Mouse (Mus musculus): Measurements from ENCODE around the gene Thsd4. TPM values are rescaled to one million over a fixed set of nuclear protein-coding genes. Genes with fewer than 3 reads are reported as not detected.

Thsd4 gene
- total RNA-seq, 2 experiments from 2014 or later, result not detected

DNA sequence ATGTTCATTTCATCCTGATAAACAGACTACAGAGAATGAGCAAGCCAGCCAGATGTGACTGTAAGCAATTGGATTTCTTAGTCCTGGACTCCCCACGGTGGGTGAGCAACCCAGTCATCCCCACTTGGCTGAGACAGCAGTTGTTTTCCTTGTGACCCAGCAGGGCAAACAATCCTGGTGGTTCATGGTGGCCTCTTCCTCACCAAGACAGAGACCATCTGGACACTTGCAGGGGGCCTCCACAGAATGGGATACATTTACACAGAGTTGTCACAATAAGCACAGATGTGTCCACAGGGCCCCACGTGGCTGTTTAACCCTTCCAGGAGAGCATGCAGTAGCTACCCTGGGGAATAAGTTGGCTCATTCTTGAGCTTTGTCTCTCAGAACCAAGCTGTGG lies 123.8 kb downstream of the Thsd4 start:
- no peak for ATAC-seq (replicated peaks; ENCODE audit: low FRiP score, poor library complexity, severe bottlenecking)

DNA sequence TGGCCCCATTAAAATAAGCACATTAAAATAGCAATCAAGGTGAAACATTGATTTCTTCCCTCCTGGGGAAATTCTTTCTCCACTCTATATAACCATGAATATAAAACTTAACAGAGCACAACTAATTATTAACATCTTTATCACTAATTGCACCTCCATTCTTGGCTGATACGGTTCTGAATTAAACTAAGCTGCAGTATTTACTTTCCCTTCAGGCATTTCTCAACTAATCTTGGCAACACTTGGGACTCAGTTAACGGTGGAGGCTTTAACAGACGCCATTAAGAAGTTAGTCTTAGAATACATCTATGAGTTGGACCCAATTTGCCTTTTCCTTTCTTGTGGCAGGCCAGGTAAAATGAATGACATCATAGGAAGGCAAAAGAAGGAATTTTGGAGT lies 125.8 kb downstream of the Thsd4 start:
- ATAC-seq (replicated peaks; ENCODE audit: low FRiP score, poor library complexity, severe bottlenecking), result no peak

DNA sequence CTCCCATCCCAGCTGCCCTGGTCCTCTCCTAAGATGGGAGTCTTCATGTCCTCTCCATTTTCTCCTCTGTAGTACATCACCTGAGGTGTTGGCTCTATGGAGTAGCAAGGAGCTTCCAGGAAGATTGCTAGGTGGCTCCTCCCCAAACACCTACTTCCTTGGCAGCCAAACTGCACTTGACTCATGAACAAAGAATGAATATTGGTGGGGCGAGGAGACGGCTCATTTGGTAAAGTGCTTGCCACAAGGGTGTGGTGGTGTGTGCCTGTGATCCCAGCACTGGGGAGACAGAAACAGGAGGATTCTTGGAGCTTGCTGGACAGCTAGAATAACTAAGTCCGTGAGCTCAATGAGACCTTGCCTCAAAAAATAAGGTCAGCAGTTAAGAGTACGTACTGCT lies 128.9 kb downstream of the Thsd4 start:
- ATAC-seq (replicated peaks; ENCODE audit: low FRiP score, poor library complexity, severe bottlenecking), result no peak

DNA sequence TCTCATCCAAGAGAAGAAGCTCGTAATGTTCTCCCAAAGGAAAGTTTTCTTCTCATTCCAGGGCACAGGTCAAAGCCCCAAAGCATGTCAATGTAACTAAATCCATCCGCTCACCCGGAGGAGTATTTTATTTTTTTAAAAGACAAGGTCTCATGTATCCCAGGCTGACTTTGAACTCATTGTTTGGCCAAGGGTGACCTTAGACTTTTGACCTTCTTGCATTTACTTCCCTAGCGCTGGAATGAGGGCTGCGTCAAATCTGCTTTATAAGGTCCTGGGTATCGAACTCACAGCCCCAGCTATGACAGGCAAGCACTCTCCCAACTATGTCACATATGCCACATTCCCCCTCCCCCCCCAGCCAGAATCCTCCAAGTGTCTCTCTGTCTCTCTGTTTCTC lies 137.1 kb downstream of the Thsd4 start:
- no peak for ATAC-seq (replicated peaks; ENCODE audit: low FRiP score, poor library complexity, severe bottlenecking)

DNA sequence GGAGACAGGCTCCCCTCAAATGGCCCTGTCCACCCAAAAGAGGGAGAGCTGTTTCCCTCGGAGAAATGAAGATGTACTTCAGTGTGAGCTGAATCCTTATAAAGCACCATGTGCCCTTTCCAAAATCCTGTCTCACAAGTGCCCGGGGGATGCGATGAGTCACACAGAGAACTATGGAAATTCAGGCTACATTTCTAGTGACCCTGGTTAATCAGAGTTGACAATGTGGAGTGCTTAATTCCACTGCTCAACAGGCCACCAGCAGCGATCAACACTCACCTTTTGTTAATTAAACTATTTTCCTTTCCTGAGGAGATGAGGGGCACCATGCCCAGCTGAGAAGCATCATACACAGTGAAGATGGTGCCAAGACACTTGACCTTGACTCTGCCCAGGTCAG lies 138.9 kb downstream of the Thsd4 start:
- ATAC-seq (replicated peaks; ENCODE audit: low FRiP score, poor library complexity, severe bottlenecking), result no peak

DNA sequence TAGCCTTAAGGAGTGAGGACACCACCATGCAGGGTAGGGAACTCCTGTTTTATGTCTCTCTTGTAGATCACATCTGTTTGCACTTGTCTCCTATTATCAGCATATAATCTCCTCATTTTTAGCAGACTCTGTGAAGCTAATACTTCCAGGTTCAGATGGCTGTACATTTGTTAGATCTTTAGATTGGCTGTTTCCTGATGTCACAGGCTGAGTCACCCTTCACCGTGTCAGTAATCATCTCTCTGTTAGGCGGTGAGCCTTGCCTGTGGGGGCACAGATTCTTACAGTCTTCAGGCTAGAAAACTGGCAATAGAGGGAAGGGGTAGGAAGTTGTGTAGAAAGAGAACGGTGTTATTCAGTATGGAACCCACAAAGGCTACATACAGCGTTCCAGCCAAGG lies 139.3 kb downstream of the Thsd4 start:
- ATAC-seq (replicated peaks; ENCODE audit: low FRiP score, poor library complexity, severe bottlenecking), result no peak

DNA sequence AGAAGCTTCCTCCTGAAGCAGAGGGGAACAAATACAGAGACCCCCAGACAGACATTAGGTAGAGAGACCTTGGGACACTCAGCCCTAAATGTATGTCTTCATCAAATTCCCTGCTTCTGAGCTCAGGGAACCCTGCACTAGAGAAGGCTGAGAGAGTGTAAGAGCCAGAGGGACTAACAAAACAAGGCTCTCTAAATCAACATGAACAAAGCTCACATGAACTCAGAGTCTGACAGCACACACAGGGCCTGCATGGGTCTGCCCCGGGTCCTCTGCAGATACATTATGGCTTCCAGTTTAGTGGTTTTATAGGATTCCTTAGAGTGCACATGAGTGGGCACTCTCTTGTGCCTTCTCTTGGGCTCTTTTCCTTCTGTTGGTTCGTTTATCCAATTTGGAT lies 140.8 kb downstream of the Thsd4 start:
- ATAC-seq (replicated peaks; ENCODE audit: low FRiP score, poor library complexity, severe bottlenecking), result no peak

DNA sequence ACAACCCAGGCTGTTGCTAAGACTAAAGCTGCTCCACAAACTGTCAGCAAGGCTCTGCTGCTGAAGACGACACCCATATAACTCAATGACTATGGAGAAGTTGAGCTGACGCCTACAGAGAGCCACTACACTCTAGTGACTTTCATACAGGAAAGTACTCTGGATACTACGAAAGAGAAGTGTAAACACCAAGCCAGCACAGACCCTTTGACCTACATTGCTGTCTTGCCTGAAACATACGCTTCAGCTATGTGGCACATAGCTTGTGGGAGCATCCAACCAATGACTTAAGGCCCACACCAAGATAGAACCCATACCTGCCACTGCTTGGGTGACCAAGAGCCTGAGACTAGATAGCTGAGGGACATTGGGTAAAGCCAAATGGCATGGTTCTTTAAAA lies 141.3 kb downstream of the Thsd4 start:
- ATAC-seq (replicated peaks; ENCODE audit: low FRiP score, poor library complexity, severe bottlenecking), result no peak

DNA sequence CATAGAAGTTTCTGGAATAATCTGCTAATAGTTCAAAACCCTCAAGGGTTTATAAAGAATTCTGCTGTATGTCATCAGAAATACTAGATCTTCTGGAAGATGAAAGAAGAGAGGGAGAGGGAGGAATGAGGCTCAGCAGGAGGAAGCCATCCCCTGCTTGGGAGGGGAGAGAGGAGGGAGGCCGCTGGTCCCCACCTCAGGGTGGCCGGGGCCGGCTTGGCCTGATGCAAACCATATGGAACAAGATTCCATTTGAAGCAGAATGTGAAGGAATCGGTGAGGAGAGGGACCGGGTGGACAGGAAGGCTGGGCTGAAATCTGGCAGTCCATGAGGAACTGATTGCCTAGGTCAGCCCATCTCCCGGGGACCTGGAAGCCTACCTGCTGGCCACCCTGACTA lies 143.6 kb downstream of the Thsd4 start:
- no peak for ATAC-seq (replicated peaks; ENCODE audit: low FRiP score, poor library complexity, severe bottlenecking)

DNA sequence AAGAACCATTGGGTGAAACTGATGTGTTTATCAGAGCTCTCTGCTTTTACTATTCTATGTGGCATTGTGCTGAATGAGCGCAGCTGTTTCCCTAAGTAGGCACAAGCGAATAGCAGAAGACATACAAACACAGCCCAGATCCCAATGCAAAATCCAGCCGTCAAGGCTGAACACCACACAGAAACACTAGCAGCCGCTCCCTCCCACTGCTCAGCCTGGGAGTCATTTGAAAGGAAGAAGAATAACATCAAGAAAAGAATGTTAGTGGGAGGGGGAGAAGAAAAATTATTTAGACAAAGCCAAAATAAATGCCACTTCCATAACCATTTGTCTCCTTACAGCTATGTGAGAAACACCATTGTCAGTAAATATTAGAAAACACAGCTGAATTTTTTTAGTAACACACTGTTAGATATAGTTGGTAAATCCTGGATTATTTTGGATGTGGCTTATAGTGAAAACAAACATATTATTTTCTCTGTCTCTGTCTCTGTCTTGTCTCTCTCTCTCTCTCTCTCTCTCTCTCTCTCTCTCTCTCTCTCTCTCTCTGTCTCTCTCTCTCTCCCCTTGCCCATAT lies 148.6 kb downstream of the Thsd4 start:
- no peak for ATAC-seq (replicated peaks; ENCODE audit: low FRiP score, poor library complexity, severe bottlenecking)

DNA sequence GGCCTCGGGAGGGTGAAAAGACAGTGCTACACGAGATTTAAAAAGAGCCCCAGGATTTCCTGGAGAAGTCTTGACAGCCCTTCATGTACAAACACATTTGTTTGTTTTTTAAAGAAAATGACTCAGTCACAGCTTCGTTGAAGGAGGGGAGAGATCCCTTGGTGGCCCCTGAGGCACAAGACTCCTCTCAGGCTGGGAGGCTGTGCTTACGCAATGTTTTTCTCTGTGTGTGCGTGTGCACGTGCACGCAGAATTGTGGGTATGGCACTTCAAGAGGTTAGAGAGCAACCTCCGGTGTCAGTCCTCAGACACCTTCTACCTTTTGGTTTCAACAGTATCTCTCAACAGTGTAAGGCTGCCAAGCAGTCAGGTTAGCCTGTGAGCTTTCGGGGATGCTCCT lies 153.3 kb downstream of the Thsd4 start:
- ATAC-seq (replicated peaks; ENCODE audit: low FRiP score, poor library complexity, severe bottlenecking), result no peak

DNA sequence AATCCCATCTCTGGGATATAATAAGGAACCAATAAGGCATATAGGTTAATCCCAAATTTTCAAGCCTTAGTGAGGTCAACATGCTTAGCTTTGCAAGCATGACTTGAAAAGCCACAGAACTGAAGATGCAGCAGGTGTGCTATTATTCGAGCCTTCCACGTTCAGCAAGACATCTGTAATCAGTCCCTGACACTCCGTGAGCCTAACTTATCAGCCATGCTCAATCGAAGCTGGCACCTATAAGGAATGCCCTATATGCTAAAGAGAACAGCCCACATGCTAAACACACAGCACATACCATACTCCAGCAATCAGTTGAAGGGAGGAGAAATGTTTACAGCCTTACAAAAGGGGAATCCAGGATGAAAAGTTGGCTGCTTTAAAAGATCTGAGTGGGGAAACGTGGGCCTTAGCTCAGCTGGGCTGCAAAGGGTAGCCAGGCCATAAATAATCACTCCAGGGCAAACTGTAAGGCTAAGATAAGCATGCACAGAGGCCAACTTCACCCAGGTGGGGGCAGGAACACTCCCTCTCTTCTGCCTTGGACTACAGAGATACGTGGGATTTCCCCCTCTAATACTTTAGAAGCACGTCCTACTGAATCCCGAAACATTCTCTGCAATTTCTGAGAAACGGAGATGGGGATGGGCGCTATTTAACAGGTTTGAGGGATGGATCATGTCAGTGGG lies 154.1 kb downstream of the Thsd4 start:
- no peak; the same call in 1 of the 2 replicates for ATAC-seq (replicated peaks; ENCODE audit: low FRiP score, poor library complexity, severe bottlenecking)

DNA sequence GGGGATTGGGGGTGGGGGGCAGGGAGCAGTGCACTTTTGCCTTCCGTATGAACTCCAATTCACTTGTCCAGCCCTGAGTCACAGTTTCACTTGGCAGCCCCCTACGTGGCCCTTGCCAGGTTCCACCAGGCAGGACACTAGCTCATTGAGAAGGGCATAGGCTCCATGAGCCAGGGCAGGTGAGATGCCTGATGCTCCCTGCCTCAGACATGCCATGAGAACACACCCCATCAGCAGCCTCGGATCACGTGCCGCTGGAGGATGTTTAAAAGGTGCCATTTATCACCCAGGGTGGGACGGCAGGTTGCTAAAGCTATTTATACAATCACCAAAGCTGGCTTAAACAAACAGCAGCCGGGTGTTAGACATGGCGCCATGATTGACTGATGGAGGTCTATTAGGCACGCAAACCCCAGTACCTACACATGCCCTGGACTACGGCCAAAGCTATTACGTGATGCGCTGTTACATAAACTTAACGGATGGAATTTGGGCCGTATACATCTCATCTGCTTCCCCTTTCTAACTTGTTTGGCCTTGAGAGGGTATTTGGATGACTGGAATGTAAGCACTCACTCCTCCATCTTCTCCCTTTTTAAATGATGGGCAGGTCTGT lies 157.6 kb downstream of the Thsd4 start:
- ATAC-seq (replicated peaks; ENCODE audit: low FRiP score, poor library complexity, severe bottlenecking), result no peak

DNA sequence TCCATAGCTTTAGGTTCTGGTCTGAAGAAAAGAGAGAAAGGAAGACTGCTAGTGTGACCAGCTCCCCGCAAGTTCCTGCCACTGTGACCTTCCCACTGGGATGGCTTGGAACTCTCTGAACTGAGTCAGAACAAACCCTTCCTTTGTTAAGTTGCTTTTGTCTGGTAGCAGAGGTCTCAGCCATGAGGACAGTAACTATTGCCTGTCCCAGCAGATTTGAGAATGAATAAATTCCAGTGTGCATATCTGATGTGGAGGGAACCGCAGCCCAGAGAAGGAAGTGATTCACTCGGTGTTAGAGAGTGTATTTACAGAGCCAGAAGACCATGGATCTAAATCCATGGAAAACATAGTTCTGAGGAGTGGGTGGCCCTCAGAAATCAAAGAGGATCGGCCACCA lies 169.5 kb downstream of the Thsd4 start:
- ATAC-seq (replicated peaks; ENCODE audit: low FRiP score, poor library complexity, severe bottlenecking), result no peak

DNA sequence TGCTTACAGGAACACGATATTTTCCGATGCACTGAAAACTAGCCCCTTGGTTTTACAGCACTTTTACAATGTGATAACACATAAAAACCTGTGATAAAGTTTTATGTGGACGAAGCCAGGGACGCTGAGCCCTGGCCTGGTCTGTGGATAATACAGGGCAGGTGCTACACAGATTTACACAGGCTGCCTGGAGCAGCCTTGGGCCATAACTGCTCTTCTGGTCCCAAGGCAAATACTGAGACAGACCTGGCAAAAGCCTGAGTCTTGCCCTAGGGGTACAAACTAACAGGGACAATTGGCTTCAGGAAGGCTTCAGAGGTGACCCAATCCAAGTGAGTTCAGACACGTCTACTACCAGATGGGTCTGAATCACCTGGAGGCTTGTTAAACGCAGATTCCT lies 170.7 kb downstream of the Thsd4 start:
- no peak for ATAC-seq (replicated peaks; ENCODE audit: low FRiP score, poor library complexity, severe bottlenecking)

DNA sequence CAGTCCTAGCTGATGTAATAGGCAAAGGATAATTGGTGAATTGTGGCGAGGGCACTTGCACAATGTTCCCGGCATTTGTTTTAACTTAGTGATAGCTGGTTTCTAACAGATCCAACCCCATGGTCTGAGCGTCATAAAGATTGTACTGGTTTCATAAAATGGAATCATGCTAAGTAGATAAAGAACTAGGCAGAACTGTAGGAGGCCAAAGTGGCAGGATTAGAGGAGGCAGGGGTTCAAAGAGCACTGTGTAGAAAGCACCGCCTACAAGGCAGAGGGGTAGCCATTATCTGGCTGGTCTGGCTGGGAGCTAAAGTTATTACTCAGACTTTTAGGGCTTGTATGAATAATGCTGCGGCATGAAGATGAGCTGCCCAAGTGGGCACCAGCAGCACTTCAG lies 185.7 kb downstream of the Thsd4 start:
- ATAC-seq (replicated peaks; ENCODE audit: low FRiP score, poor library complexity, severe bottlenecking), result no peak

DNA sequence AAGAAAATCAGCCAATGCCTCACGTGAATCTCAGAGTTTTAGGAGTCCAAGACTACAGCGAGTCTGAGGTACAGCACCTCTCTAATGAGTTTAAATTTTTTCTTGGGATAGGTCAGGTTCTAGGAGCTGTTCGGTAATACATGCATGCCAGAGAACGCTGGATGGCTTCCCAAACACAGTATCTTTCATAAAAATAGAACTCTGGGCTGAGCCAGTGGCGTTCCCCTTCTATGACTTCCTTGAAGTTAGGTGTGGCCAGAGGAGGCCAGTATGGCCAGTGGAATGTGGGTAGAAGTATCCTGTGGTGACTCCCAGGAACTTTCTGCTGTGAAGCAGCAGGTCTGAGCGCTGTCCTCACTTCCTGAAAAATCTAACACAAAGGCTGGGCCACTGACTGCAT lies 186.4 kb downstream of the Thsd4 start:
- no peak for ATAC-seq (replicated peaks; ENCODE audit: low FRiP score, poor library complexity, severe bottlenecking)

DNA sequence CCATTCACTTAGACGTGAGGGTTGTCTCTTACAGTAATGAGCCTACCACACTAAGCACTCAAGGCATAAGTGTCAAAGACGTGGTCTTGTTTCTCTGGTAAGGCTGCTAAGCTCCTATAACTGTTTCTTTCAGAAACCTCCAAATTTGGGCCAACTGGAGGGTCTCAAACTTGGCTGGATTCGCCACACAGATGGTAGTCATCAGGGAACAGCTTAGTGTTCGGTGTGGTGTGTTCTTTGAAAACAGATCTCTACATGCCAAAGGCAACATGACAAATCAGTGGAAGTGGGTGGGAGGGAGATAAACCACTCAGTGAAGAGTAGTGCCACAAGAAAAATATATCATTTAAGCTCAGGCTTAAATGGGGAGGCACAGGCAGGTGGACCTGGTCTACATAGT lies 191.9 kb downstream of the Thsd4 start:
- no peak for ATAC-seq (replicated peaks; ENCODE audit: low FRiP score, poor library complexity, severe bottlenecking)

DNA sequence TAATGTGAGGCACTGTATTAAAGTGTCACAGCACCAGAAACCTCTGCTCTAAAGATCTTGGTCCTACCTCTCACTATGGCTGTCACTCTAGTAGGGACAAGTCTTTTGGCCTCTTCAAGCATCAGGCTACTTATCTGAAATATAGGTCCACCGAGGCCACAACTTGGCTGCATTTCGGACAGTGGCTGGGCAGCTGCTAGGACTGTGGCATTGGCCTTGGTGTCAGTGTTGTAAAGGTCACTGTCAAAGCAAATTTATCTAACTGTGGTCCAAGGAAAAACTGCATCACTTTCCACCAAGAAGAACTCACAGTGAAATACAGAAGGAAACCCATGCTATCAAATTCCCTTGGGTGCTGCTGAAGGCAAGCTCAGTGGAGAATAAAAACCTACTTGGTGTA lies 197.1 kb downstream of the Thsd4 start:
- no peak for ATAC-seq (replicated peaks; ENCODE audit: low FRiP score, poor library complexity, severe bottlenecking)

DNA sequence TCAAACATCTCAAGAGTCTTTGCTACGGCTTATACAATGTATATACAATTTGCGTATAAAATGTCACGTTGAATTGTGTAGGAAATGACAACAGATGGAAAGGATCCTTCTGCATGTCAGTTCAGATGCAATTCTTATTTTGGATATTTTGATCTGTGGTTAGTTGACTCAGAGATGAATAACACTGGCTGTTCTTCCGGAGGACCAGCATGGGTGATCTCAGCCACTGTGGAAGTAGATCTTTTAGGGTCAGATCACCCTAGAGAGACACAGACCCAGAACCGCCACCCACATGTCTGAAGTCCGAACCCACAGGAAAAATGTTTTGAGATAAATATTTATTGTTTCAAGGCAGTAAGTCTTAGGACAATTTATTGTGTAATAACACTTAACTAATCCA lies 198.4 kb downstream of the Thsd4 start:
- no peak for ATAC-seq (replicated peaks; ENCODE audit: low FRiP score, poor library complexity, severe bottlenecking)

DNA sequence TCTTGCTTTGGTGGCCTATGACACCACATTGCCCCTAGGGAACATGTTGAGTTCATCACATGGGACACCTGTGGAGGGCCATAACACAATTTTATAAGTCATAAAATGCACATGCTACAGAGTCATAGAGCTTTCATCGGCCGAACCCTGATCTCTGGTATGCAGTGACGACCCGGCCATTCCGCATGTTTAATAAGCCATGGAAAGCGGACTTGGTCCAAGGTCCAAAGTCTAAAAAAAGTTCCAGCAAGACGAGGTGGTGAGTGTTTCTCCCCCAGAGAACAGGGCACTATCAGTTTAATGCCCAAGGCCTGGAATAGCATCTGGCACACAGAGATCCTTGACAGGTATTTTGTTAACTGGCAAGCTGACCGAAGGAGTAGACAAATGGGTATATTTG lies 204.6 kb downstream of the Thsd4 start:
- no peak for ATAC-seq (replicated peaks; ENCODE audit: low FRiP score, poor library complexity, severe bottlenecking)

DNA sequence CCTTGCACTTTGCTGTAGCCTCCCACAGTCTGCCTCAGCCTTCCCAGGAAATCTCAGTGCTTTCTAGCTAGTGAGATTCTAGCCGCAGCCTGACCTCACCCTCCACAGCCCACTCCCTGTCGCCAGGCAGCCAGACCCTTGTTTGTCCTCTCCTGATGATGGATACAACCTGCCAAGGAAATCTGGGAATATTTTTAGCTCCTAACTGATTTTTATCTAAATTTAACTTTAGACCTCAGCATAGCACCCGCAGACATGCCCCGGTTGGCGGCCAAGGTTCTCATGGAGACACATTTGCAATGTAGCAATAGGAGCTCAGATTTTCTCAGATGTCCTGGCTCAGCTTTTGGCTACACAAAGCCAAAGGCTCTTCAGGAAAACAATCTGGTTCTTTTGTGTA lies 205.3 kb downstream of the Thsd4 start:
- ATAC-seq (replicated peaks; ENCODE audit: low FRiP score, poor library complexity, severe bottlenecking), result no peak
